Mouse (Mus musculus) kidney, embryonic 16.5 days (tissue): ENCODE results near the gene Fryl. TPM values are rescaled to one million over a fixed set of nuclear protein-coding genes. Genes with fewer than 3 reads are reported as not detected.

ENCODE experiments used
- ATAC-seq: fragments of 200-750 bp; cut with Nextera tagmentation; 2 replicates; pipeline ENCODE4 v1.8.0; 2017; ENCODE audit warnings: moderate TSS enrichment; ENCODE audit not compliant: low FRiP score, low TSS enrichment
- H3K27ac ChIP-seq: fragments of 300-500 bp; sonication (generic); 2 replicates; pipeline ENCODE4 v1.5.1; 2014; ENCODE audit warnings: low read length
- H3K27me3 ChIP-seq: fragments of 300-500 bp; sonication (generic); 2 replicates; pipeline ENCODE4 v1.6.1; 2014; ENCODE audit warnings: low read length, control low read depth, mixed read lengths; ENCODE audit not compliant: insufficient read depth
- H3K36me3 ChIP-seq: fragments of 300-500 bp; sonication (generic); 2 replicates; pipeline ENCODE4 v1.6.1; 2014; ENCODE audit warnings: low read length, control low read depth, mixed read lengths; ENCODE audit not compliant: insufficient read depth
- H3K4me1 ChIP-seq: fragments of 300-500 bp; sonication (generic); 2 replicates; pipeline ENCODE4 v1.6.1; 2014; ENCODE audit warnings: low read length, control low read depth, mixed read lengths; ENCODE audit not compliant: insufficient read depth
- H3K4me2 ChIP-seq: fragments of 300-500 bp; sonication (generic); replicated peaks from 2 replicates; pipeline ENCODE4 v1.6.1; 2014; ENCODE audit warnings: low read depth, low read length
- H3K4me3 ChIP-seq: fragments of 300-500 bp; sonication (generic); 2 replicates; pipeline ENCODE4 v1.5.1; 2014; ENCODE audit warnings: mild to moderate bottlenecking, low read length
- H3K9ac ChIP-seq: fragments of 300-500 bp; sonication (generic); replicated peaks from 2 replicates; pipeline ENCODE4 v1.6.1; 2014; ENCODE audit warnings: low read length
- H3K9me3 ChIP-seq: fragments of 300-500 bp; sonication (generic); 2 replicates; pipeline ENCODE4 v1.6.1; 2016; ENCODE audit warnings: low read length, control low read depth
- WGBS: fragments of 180-500 bp; shearing (Covaris S2); extraction: QIAGEN DNeasy Blood & Tissue Kit; methylation state at CpG from one replicate; pipeline ENCODE4 v1.1.7; 2014; 5-methylcytosine and 5-hydroxymethylcytosine counted together
- polyA plus RNA-seq: library from polyadenylated mRNA; unstranded; fragments of >200 nt; fragmentation: Nextera tagmentation; extraction: Ambion mirVana; gene quantifications from 2 replicates; pipeline ENCODE4 v1.2.1, GENCODE M21; 2015

Gene Fryl
- polyA plus RNA-seq, 1 experiment from 2014 or later: 27.9 TPM

GRCm38 (mm10) chr5:73202077-73202476 is 54.3 kb downstream of the Fryl start:
- Histone ChIP-seq H3K4me2 (no peak overlapping the region), H3K9me3 (peaks cover 4% of the 10 kb centered on the region), H3K4me1 (peaks cover 31% of the 10 kb centered on the region), H3K27ac (peak overlapping the region; percentile 14; the same call in 1 of the 2 replicates), H3K36me3 (0 out of 2 replicates have a peak, but pooled peaks cover 2% of the 10 kb centered on the region), H3K27me3 (no peaks in the 10 kb centered on the region), H3K4me3 (no peak overlapping the region), H3K9ac (no peak overlapping the region)
- ATAC-seq: peak; percentile 46; the same call in 1 of the 2 replicates
- 49% methylated on average over 8 of the region's 8 CpGs for WGBS

- ATAC-seq: peak; percentile 43; the same call in 1 of the 2 replicates
- peaks cover 4% of the 10 kb centered on the region for H3K9me3 ChIP-seq
- no peak overlapping the region for H3K4me2 ChIP-seq
- 0 out of 2 replicates have a peak, but pooled peaks cover 2% of the 10 kb centered on the region for H3K36me3 ChIP-seq
- 57% methylated on average over 16 of the region's 16 CpGs for WGBS
- H3K27ac ChIP-seq: no peak overlapping the region
- H3K27me3 ChIP-seq: no peaks in the 10 kb centered on the region
- H3K9ac ChIP-seq: no peak overlapping the region
- no peak overlapping the region for H3K4me3 ChIP-seq
- peaks cover 31% of the 10 kb centered on the region for H3K4me1 ChIP-seq
Measured at GRCm38 (mm10) chr5:73200387-73201384, 55.7 kb downstream of the Fryl start.

- Histone ChIP-seq H3K9me3 (peaks cover 4% of the 10 kb centered on the region), H3K4me3 (no peak overlapping the region), H3K36me3 (peaks cover under 1% of the 10 kb centered on the region; the same call in 1 of the 2 replicates), H3K4me2 (no peak overlapping the region), H3K9ac (no peak overlapping the region), H3K27ac (no peak overlapping the region), H3K4me1 (peaks cover 31% of the 10 kb centered on the region), H3K27me3 (no peaks in the 10 kb centered on the region)
- ATAC-seq: no peak
- 68% methylated on average over 2 of the region's 2 CpGs for WGBS
Measured at GRCm38 (mm10) chr5:73199586-73199985, 56.8 kb downstream of the Fryl start.

GRCm38 (mm10) chr5:73198690-73199089 is 57.7 kb downstream of the Fryl start:
- Histone ChIP-seq H3K27me3 (no peaks in the 10 kb centered on the region), H3K36me3 (peaks cover 4% of the 10 kb centered on the region), H3K4me3 (no peak overlapping the region), H3K9ac (no peak overlapping the region), H3K4me2 (no peak overlapping the region), H3K4me1 (peaks cover 38% of the 10 kb centered on the region), H3K9me3 (peaks cover 4% of the 10 kb centered on the region), H3K27ac (no peak overlapping the region)
- ATAC-seq: no peak
- 91% methylated on average over 5 of the region's 5 CpGs for WGBS

- peaks cover 42% of the 10 kb centered on the region for H3K4me1 ChIP-seq
- H3K27me3 ChIP-seq: no peaks in the 10 kb centered on the region
- H3K9me3 ChIP-seq: peaks cover 4% of the 10 kb centered on the region
- 91% methylated on average over 7 of the region's 7 CpGs for WGBS
- no peak overlapping the region for H3K4me3 ChIP-seq
- no peak overlapping the region for H3K9ac ChIP-seq
- peaks cover 4% of the 10 kb centered on the region for H3K36me3 ChIP-seq
- H3K4me2 ChIP-seq: no peak overlapping the region
- ATAC-seq: no peak
- no peak overlapping the region for H3K27ac ChIP-seq
Measured at GRCm38 (mm10) chr5:73197796-73198195, 58.6 kb downstream of the Fryl start.

- Histone ChIP-seq H3K4me2 (no peak overlapping the region), H3K27me3 (no peaks in the 10 kb centered on the region), H3K27ac (no peak overlapping the region), H3K36me3 (peaks cover 4% of the 10 kb centered on the region), H3K4me3 (no peak overlapping the region), H3K4me1 (peaks cover 24% of the 10 kb centered on the region), H3K9ac (no peak overlapping the region), H3K9me3 (peaks cover 4% of the 10 kb centered on the region)
- WGBS: 56% methylated on average over 14 of the region's 14 CpGs
- no peak for ATAC-seq
Measured at GRCm38 (mm10) chr5:73194740-73195139, 61.7 kb downstream of the Fryl start.

DNA sequence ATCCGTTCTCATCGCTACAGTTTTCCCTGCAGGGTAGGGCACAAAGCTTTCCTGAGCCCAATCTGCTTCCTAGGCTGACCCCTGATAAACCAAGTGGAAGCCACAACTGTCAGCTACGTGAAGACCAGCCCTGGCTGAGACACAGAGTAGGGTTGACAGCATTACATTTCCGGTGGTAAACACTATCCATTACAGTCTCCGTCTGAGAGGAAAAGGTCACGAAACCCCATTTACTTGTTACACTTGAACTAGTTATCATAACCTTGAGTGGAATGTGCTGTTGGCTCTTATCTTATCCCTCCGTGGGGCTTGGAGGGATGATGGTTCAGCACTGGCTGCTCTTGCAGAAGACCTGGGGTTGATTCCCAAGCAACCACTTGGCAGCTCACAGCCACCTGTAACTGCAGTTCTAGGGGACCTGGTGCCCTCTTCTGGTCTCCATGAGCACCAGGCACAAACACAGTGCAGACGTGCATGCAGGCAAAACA is 62.3 kb downstream of the Fryl start:
- ATAC-seq: peak; percentile 36; the same call in 1 of the 2 replicates
- peaks cover 21% of the 10 kb centered on the region for H3K4me1 ChIP-seq
- peak overlapping the region; percentile 70 for H3K27ac ChIP-seq
- no peaks in the 10 kb centered on the region for H3K27me3 ChIP-seq
- no peak overlapping the region for H3K9ac ChIP-seq
- peaks cover 4% of the 10 kb centered on the region for H3K9me3 ChIP-seq
- H3K36me3 ChIP-seq: peaks cover 4% of the 10 kb centered on the region
- H3K4me2 ChIP-seq: no peak overlapping the region
- no peak overlapping the region for H3K4me3 ChIP-seq
- 43% methylated on average over 8 of the region's 8 CpGs for WGBS

GRCm38 (mm10) chr5:73193627-73194026 is 62.8 kb downstream of the Fryl start:
- H3K4me2 ChIP-seq: no peak overlapping the region; the same call in 1 of the 2 replicates
- WGBS: 32% methylated on average over 10 of the region's 10 CpGs
- peak overlapping the region; percentile 70 for H3K27ac ChIP-seq
- 0 out of 2 replicates have a peak, but pooled peaks have one; percentile 39 for ATAC-seq
- peaks cover 23% of the 10 kb centered on the region for H3K4me1 ChIP-seq
- H3K36me3 ChIP-seq: peaks cover 4% of the 10 kb centered on the region
- H3K4me3 ChIP-seq: no peak overlapping the region
- H3K27me3 ChIP-seq: no peaks in the 10 kb centered on the region
- H3K9ac ChIP-seq: no peak overlapping the region
- H3K9me3 ChIP-seq: peaks cover 1% of the 10 kb centered on the region

DNA sequence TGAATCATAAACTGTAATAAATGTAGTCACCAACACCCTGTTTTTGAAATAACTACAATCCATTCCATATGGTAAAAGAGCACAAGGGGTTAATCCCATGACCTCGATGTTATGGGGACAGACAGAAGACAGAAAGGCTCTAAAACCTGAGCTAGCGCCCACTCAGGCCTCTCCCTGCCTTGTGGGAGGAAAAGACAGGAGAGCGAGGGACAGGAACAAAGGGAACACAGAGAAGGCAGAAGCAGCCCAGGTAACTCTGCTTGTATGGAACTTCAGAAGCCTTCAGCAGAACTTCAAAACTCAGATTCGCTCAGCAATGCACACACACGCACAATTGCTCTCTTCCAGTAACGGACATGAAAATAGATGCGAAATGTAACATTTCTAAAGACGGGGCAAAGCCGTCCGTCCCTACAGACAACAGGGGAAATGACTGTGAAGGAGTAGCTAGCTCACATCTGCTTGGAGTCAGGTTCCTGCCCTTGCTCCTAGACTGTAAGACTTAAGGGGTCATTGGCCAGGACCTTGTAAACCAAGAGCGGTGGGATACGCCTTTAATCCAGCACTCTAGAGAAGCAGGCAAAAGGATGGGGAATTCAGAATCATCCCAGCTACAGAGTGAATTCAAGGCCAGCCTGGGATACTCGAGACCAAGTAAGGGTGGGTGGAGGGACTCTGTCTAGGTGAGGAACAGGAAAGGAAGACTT is 63.4 kb downstream of the Fryl start:
- Histone ChIP-seq H3K4me2 (no peak overlapping the region; the same call in 1 of the 2 replicates), H3K27me3 (no peaks in the 10 kb centered on the region), H3K9ac (no peak overlapping the region), H3K4me3 (no peak overlapping the region), H3K9me3 (no peaks in the 10 kb centered on the region), H3K27ac (peak overlapping the region; percentile 70), H3K36me3 (peaks cover 4% of the 10 kb centered on the region), H3K4me1 (peaks cover 28% of the 10 kb centered on the region)
- 41% methylated on average over 13 of the region's 13 CpGs for WGBS
- ATAC-seq: peak; percentile 79; the same call in 1 of the 2 replicates
